ENCODE assay signal across 8 mouse cellular contexts in genomic region chr17:86404795-86405501, GRCm38 (mm10).
DNase-seq lines count a peak whose midpoint lies in the region; ATAC-seq lines count a peak whose summit lies in the region.

No protein-coding gene starts in this region.

- DNase-seq in layer of hippocampus, adult 8-10 months (ENCODE audit: low spot score in 2 of 2): peak; percentile 52 to 56
- DNase-seq in layer of hippocampus, postnatal 36 days: no peak
- peak; percentile 72 for DNase-seq in cerebellum, adult 8-10 months
- no peak for DNase-seq in thymus, postnatal 36 days
- no peak for DNase-seq in T-cell, adult 2 months (ENCODE audit: low spot score)
- DNase-seq in ovary, postnatal 10 days (ENCODE audit: low spot score): no peak

- WGBS in hindbrain, embryonic 16.5 days: 49% methylated on average over 11 of the region's 11 CpGs
- 38% methylated on average over 11 of the region's 11 CpGs for WGBS in limb, embryonic 12.5 days

- peaks cover 14% of the 10 kb centered on the region for H3K4me1 ChIP-seq in hindbrain, embryonic 16.5 days (ENCODE audit: control insufficient read depth, insufficient read depth, low read depth, low read length)
- peaks cover 25% of the 10 kb centered on the region for H3K4me1 ChIP-seq in limb, embryonic 12.5 days (replicated peaks)

- no peaks in the 10 kb centered on the region for H3K9me3 ChIP-seq in hindbrain, embryonic 16.5 days (ENCODE audit: control insufficient read depth, low read length)
- H3K9me3 ChIP-seq in limb, embryonic 12.5 days: no peaks in the 10 kb centered on the region

- no peak overlapping the region; the same call in 1 of the 2 replicates for H3K4me2 ChIP-seq in hindbrain, embryonic 16.5 days (ENCODE audit: low read length)
- H3K4me2 ChIP-seq in limb, embryonic 12.5 days: peak overlapping the region; percentile 5

- H3K27ac ChIP-seq in hindbrain, embryonic 16.5 days (ENCODE audit: low read depth, low read length): peak overlapping the region; percentile 58
- H3K27ac ChIP-seq in limb, embryonic 12.5 days: peak overlapping the region; percentile 84

- H3K36me3 ChIP-seq in hindbrain, embryonic 16.5 days (ENCODE audit: control insufficient read depth, insufficient read depth, low read length): no peaks in the 10 kb centered on the region
- no peaks in the 10 kb centered on the region for H3K36me3 ChIP-seq in limb, embryonic 12.5 days

- peak; percentile 59 for ATAC-seq in hindbrain, embryonic 16.5 days
- peak; percentile 53; the same call in 1 of the 2 replicates for ATAC-seq in limb, embryonic 12.5 days (ENCODE audit: insufficient number of reproducible peaks, insufficient read depth, low FRiP score, low TSS enrichment, low read depth)

- no peak overlapping the region for H3K9ac ChIP-seq in hindbrain, embryonic 16.5 days (ENCODE audit: low read depth, low read length)
- H3K9ac ChIP-seq in limb, embryonic 12.5 days (replicated peaks): no peak overlapping the region

- H3K4me3 ChIP-seq in hindbrain, embryonic 16.5 days (ENCODE audit: low read length): no peak overlapping the region
- no peak overlapping the region for H3K4me3 ChIP-seq in limb, embryonic 12.5 days (replicated peaks)

- H3K27me3 ChIP-seq in hindbrain, embryonic 16.5 days (replicated peaks; ENCODE audit: control insufficient read depth, insufficient read depth, low read length): no peaks in the 10 kb centered on the region
- H3K27me3 ChIP-seq in limb, embryonic 12.5 days: no peaks in the 10 kb centered on the region

Comparison
In these comparisons a context has a peak if more than half of its experiments do, and no peak if none do; other contexts are left out.
1. DNase-seq: peak in layer of hippocampus, adult 8-10 months (2 of 2) and cerebellum, adult 8-10 months (single experiment); none in layer of hippocampus, postnatal 36 days (0 of 2), thymus, postnatal 36 days (0 of 2), T-cell, adult 2 months (single experiment) and ovary, postnatal 10 days (single experiment).